Mouse (Mus musculus): ENCODE results near the gene Adrb1.

Gene Adrb1

GRCm38 (mm10) chr19:56703238-56704097 is 18.5 kb upstream of the Adrb1 start:
- DNase-seq: no peak

- DNase-seq: no peak
These were observed 16.8 kb upstream of the Adrb1 start for GRCm38 (mm10) chr19:56705026-56705675.

GRCm38 (mm10) chr19:56708794-56709193 is 13.2 kb upstream of the Adrb1 start:
- no peak for DNase-seq

GRCm38 (mm10) chr19:56710131-56710905 is 11.7 kb upstream of the Adrb1 start:
- no peak for DNase-seq

- no peak for DNase-seq
These were observed 8.4 kb upstream of the Adrb1 start for GRCm38 (mm10) chr19:56713613-56714012.

- DNase-seq: no peak
These were observed 7.3 kb upstream of the Adrb1 start for GRCm38 (mm10) chr19:56714661-56715170.

- peak; percentile 74 for DNase-seq
These were observed 4.0 kb upstream of the Adrb1 start for GRCm38 (mm10) chr19:56718046-56718445.

GRCm38 (mm10) chr19:56720882-56721281 is 1.1 kb upstream of the Adrb1 start:
- DNase-seq: no peak

GRCm38 (mm10) chr19:56722291-56722707 is 300 bp downstream of the Adrb1 start:
- peak; percentile 92 for DNase-seq

- peak; percentile 92 for DNase-seq
These were observed 822 bp downstream of the Adrb1 start for GRCm38 (mm10) chr19:56722711-56723330.

GRCm38 (mm10) chr19:56723331-56724125 is 1.5 kb downstream of the Adrb1 start:
- peak; percentile 94 for DNase-seq

GRCm38 (mm10) chr19:56724126-56724597 is 2.2 kb downstream of the Adrb1 start:
- DNase-seq: peak; percentile 88

GRCm38 (mm10) chr19:56727170-56727877 is 5.3 kb downstream of the Adrb1 start:
- no peak for DNase-seq

- peak; percentile 81 for DNase-seq
These were observed 12.1 kb downstream of the Adrb1 start for GRCm38 (mm10) chr19:56734033-56734572.

- DNase-seq: peak; percentile 84
These were observed 13.7 kb downstream of the Adrb1 start for GRCm38 (mm10) chr19:56735747-56736146.

GRCm38 (mm10) chr19:56736287-56736686 is 14.3 kb downstream of the Adrb1 start:
- peak; percentile 96 for DNase-seq

GRCm38 (mm10) chr19:56745061-56745460 is 23.1 kb downstream of the Adrb1 start:
- peak; percentile 95 for DNase-seq

- DNase-seq: peak; percentile 95
These were observed 23.5 kb downstream of the Adrb1 start for GRCm38 (mm10) chr19:56745528-56745927.

- peak; percentile 95 for DNase-seq
These were observed 24.6 kb downstream of the Adrb1 start for GRCm38 (mm10) chr19:56746618-56747017.

- DNase-seq: peak; percentile 97
These were observed 25.9 kb downstream of the Adrb1 start for GRCm38 (mm10) chr19:56747878-56748277.

- peak; percentile 88 for DNase-seq
These were observed 27.3 kb downstream of the Adrb1 start for GRCm38 (mm10) chr19:56749343-56749742.

All from heart, adult 11 months (tissue).